Mouse (Mus musculus) CD8-positive naive resting alpha-beta T cell, adult 2 months (primary cell): ENCODE data around the gene Kctd17.
A peak's percentile ranks its signal among the peaks of the same experiment; 100 is the strongest.

ENCODE experiments used
- DNase-seq, 2 experiments: peaks; one replicate each; pipeline ENCODE4 v3.0.0; 2022; ENCODE audit warnings: low read depth in 2 of 2, low spot score in 2 of 2

Kctd17 gene

GRCm38 (mm10) chr15:78480111-78480510, 51.7 kb downstream of the Kctd17 start:
- peak; percentile 26 to 49 for DNase-seq

DNA sequence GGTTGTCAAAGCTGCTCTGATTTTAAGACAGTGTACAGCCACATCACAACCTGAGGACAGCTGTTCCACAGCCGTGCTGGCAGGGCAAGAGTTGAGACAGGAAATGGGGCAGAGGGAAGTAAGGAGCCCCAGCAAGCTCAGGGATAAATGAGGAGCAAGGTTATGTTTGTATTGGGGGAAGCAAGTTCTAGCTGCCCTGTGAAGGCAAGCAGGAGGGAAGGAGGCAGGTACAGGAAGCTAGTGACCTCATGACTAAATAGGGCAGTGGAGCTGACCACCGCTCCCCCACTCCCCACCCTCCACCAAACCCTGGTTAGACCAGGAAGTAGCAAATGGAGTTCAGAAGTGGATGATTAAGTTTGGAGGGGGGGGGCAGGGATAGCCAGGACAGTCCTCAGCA, 52.6 kb downstream of the Kctd17 start:
- no peak for DNase-seq

GRCm38 (mm10) chr15:78481448-78482000, 53.2 kb downstream of the Kctd17 start:
- no peak for DNase-seq

DNA sequence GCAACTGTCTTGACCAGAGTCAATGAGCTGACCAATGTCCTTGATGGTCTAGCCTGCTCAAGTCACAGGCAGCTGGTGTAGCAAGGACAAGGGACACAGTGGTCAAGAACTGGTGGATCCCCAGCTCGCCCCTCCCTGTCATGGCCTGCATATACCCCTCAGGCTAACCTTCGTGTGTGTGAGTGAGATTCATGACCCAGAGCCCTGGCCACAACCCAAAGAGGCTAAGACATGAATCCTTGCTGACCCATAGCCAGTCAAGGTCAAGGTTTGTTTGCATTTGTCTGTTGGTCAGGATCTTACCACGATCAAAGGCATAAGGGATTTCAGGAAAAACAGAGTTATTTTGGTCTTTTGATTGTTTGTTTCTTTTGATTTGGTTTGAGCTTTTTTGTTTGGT, 54.2 kb downstream of the Kctd17 start:
- DNase-seq: no peak

- no peak for DNase-seq
Observed at GRCm38 (mm10) chr15:78483311-78483710, 54.9 kb downstream of the Kctd17 start.

DNA sequence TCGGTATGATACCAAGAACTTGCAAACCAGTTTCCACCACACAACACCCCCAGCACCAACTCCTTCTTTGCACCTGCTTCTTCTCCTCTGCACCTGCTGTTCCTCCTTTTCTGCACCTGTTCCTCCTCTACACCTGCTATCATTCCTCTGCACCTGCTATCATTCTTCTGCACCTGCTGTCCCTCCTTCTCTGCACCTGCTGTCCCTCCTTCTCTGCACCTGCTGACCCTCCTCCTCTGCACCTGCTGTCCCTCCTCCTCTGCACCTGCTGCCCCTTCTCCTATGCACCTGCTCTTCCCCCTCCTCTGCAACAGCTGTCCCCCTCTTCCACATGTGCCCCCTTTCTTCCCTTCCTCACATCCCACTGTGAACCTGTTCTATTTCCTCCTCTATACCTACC, 58.2 kb downstream of the Kctd17 start:
- no peak for DNase-seq

GRCm38 (mm10) chr15:78487066-78487465, 58.7 kb downstream of the Kctd17 start:
- no peak for DNase-seq
